Mouse (Mus musculus): ENCODE measurements around the gene Elovl2. TPM values are rescaled to one million over a fixed set of nuclear protein-coding genes. Genes with fewer than 3 reads are reported as not detected.

Elovl2 gene
- 0.16 TPM for polyA plus RNA-seq (2014; fragmentation: Illumina TruSeq; extraction: RNeasy Lipid Tissue Mini Kit (QIAGEN cat#74804); ENCODE audit: low read depth, low replicate concordance)

DNA sequence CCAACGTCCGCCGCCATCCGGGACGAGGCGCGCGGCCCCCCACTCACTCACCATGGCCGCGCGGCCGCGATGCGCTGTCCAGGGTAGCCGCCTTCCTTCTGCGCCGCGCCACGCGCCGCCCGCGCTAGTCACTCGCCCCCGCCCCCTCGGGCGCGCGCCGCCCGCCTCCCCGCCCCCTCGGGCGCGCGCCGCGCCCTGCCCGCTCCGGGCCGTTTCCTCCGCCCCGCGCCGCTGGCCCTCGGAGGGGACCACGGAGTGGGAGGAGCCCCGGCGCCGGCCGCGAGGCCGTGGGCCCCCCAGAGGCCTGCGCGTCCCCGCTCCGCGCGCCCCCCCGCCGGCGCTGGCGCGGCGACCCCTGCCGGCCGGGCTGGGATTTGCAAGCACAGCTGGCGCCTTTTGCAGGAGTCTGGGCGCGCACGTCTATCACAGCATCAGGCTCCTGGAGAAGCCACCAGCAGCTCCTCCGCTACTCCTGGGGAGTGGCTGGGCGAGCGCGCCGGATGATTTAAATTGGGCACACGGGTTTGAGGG lies at the start of gene Elovl2:
Gene Elovl2, minus strand, starts transcription at position 102 of the 531 bp plus-strand sequence.

DNA sequence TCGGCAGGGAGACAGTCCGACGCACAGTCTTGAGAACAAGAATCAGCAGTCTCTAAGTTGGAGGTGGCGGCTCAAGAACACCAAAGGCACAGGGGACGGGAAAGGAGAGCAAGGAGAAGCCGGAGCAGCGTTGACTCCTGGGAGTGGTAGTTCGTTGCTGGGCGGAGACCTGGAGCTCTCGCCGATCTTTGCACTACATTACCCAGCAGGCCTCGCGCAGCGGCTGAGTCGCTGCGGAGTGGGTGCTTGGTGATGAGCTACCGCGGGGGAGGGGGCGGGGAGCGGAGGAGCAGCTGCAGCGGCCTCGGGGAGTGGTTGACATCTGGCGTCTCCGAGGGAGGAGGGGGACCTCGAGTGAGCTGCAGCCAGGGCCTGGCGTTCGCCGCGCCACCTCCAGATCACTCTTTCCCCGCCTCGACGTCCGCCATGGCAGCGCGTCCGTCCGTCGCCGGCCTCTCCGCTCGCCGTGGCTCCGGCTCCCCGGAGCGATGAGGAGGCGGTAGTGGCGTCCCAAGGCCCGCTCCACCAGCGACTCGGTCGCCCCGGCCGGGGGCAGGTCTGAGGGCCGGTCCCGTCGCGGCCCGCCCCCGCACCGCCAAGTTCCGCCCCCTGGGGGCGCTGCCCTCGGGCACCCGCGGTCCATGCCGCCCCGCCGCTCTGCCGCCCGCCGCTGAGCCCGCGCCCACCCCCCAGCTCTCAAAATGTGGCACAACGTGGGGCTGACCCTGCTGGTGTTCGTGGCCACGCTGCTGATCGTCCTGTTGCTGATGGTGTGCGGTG lies 29.5 kb upstream of the Elovl2 start, which contains the start of gene Smim13:
Gene Smim13, plus strand, starts transcription at position 307 of the 780 bp plus-strand sequence.

Other genes with a start within 250 kb of the Elovl2 start
- gene Pak1ip1, start 219.4 kb downstream of the Elovl2 start, polyA plus RNA-seq (2014; fragmentation: Illumina TruSeq; extraction: RNeasy Lipid Tissue Mini Kit (QIAGEN cat#74804); ENCODE audit: low read depth, low replicate concordance): 34.9 TPM
- gene Tmem14c, start 204.1 kb downstream of the Elovl2 start, polyA plus RNA-seq (2014; fragmentation: Illumina TruSeq; extraction: RNeasy Lipid Tissue Mini Kit (QIAGEN cat#74804); ENCODE audit: low read depth, low replicate concordance): 155 TPM
- gene Mak, start 140.7 kb downstream of the Elovl2 start, polyA plus RNA-seq (2014; fragmentation: Illumina TruSeq; extraction: RNeasy Lipid Tissue Mini Kit (QIAGEN cat#74804); ENCODE audit: low read depth, low replicate concordance): not detected
- not detected for gene Gcm2, start 109.4 kb downstream of the Elovl2 start, polyA plus RNA-seq (2014; fragmentation: Illumina TruSeq; extraction: RNeasy Lipid Tissue Mini Kit (QIAGEN cat#74804); ENCODE audit: low read depth, low replicate concordance)
- gene Sycp2l, start 106.1 kb downstream of the Elovl2 start, polyA plus RNA-seq (2014; fragmentation: Illumina TruSeq; extraction: RNeasy Lipid Tissue Mini Kit (QIAGEN cat#74804); ENCODE audit: low read depth, low replicate concordance): not detected
- 21.0 TPM for gene Smim13, start 29.4 kb upstream of the Elovl2 start, polyA plus RNA-seq (2014; fragmentation: Illumina TruSeq; extraction: RNeasy Lipid Tissue Mini Kit (QIAGEN cat#74804); ENCODE audit: low read depth, low replicate concordance)
- not detected for gene Gm17364, start 53.6 kb upstream of the Elovl2 start, polyA plus RNA-seq (2014; fragmentation: Illumina TruSeq; extraction: RNeasy Lipid Tissue Mini Kit (QIAGEN cat#74804); ENCODE audit: low read depth, low replicate concordance)